Mouse (Mus musculus) embryonic fibroblast, embryonic 13.5 days (primary cell): ENCODE data around the gene Rccd1. TPM values are rescaled to one million over a fixed set of nuclear protein-coding genes. Genes with fewer than 3 reads are reported as not detected.

Experiments used
- H3K27ac ChIP-seq: 2 replicates; pipeline ENCODE4 v1.5.1; 2012; ENCODE audit warnings: low read length, control low read depth, inconsistent platforms; ENCODE audit not compliant: insufficient read depth
- H3K4me1 ChIP-seq: 2 replicates; pipeline ENCODE4 v1.6.1; 2011; ENCODE audit warnings: low read length; ENCODE audit not compliant: control insufficient read depth, insufficient read depth
- H3K4me3 ChIP-seq: 2 replicates; pipeline ENCODE4 v1.5.1; 2011; ENCODE audit warnings: mild to moderate bottlenecking, control low read depth, low read length; ENCODE audit not compliant: insufficient read depth
- CTCF ChIP-seq: IDR thresholded peaks from 2 replicates; pipeline ENCODE4 v1.5.1; 2011; ENCODE audit warnings: mild to moderate bottlenecking, control low read depth, low read length, moderate library complexity, borderline replicate concordance; ENCODE audit not compliant: insufficient read depth
- POLR2A ChIP-seq: IDR thresholded peaks from 2 replicates; pipeline ENCODE4 v1.6.1; 2011; ENCODE audit warnings: low read depth, mild to moderate bottlenecking, control low read depth, low read length, moderate library complexity
- polyA plus RNA-seq: library from polyadenylated mRNA; stranded (reverse); fragments of >200 nt; gene quantifications from 2 replicates; pipeline ENCODE4 v1.2.4, GENCODE M21; 2011; ENCODE audit warnings: low read depth; ENCODE audit not compliant: missing spikeins, insufficient read length

Rccd1 gene
- polyA plus RNA-seq, 1 experiment = 11.8 TPM

GRCm38 (mm10) chr7:80346173-80346572 lies 21.9 kb upstream of the Rccd1 start:
- TF ChIP-seq CTCF (no peak), POLR2A (no peak)
- H3K27ac ChIP-seq = no peak overlapping the region
- peaks cover 13% of the 10 kb centered on the region for H3K4me1 ChIP-seq
- H3K4me3 ChIP-seq = no peak overlapping the region

- Histone ChIP-seq H3K4me1 (peaks cover 16% of the 10 kb centered on the region), H3K27ac (no peak overlapping the region), H3K4me3 (peak overlapping the region; percentile 49)
- TF ChIP-seq POLR2A (no peak), CTCF (no peak)
These were observed 19.2 kb upstream of the Rccd1 start for GRCm38 (mm10) chr7:80343270-80344018.

- TF ChIP-seq CTCF = 0 out of 2 replicates have a peak, but pooled peaks have one; percentile 22
- peak; percentile 92 for TF ChIP-seq POLR2A
- Histone ChIP-seq H3K4me3 (peak within 1 kb of the TSS; percentile 49), H3K27ac (no peak within 1 kb of the TSS), H3K4me1 (peaks cover 14% of the 10 kb centered on the region)
These were observed 18.6 kb upstream of the Rccd1 start, which contains the start of gene Hddc3 for GRCm38 (mm10) chr7:80342858-80343257. Gene Hddc3, plus strand, starts transcription at chr7:80343104.

- H3K4me3 ChIP-seq = no peak overlapping the region
- TF ChIP-seq CTCF (no peak), POLR2A (no peak)
- H3K27ac ChIP-seq = no peak overlapping the region
- peaks cover 6% of the 10 kb centered on the region for H3K4me1 ChIP-seq
These were observed 17.5 kb upstream of the Rccd1 start for GRCm38 (mm10) chr7:80341793-80342192.

- Histone ChIP-seq H3K27ac (peak within 1 kb of the TSS; percentile 48; the same call in 1 of the 2 replicates), H3K4me3 (peak within 1 kb of the TSS; percentile 82), H3K4me1 (peaks cover 6% of the 10 kb centered on the region)
- TF ChIP-seq POLR2A (no peak), CTCF (peak; percentile 56; the same call in 1 of the 2 replicates)
These were observed 16.5 kb upstream of the Rccd1 start, which contains the start of gene Unc45a for GRCm38 (mm10) chr7:80340793-80341192. Gene Unc45a, minus strand, starts transcription at chr7:80341005.

- Histone ChIP-seq H3K4me1 (peaks cover 6% of the 10 kb centered on the region), H3K4me3 (peak overlapping the region; percentile 82), H3K27ac (peak overlapping the region; percentile 48; the same call in 1 of the 2 replicates)
- TF ChIP-seq CTCF (0 out of 2 replicates have a peak, but pooled peaks have one; percentile 13), POLR2A (peak; percentile 82)
These were observed 15.8 kb upstream of the Rccd1 start for GRCm38 (mm10) chr7:80339793-80340628.

GRCm38 (mm10) chr7:80339371-80339770 lies 15.1 kb upstream of the Rccd1 start:
- no peak for TF ChIP-seq POLR2A
- TF ChIP-seq CTCF = no peak
- peak overlapping the region; percentile 82 for H3K4me3 ChIP-seq
- H3K4me1 ChIP-seq = peaks cover 6% of the 10 kb centered on the region
- H3K27ac ChIP-seq = no peak overlapping the region

GRCm38 (mm10) chr7:80336932-80337331 lies 12.7 kb upstream of the Rccd1 start:
- Histone ChIP-seq H3K4me1 (peaks cover 6% of the 10 kb centered on the region), H3K27ac (no peak overlapping the region), H3K4me3 (no peak overlapping the region)
- no peak for TF ChIP-seq POLR2A
- TF ChIP-seq CTCF = no peak

GRCm38 (mm10) chr7:80334848-80335247 lies 10.6 kb upstream of the Rccd1 start:
- no peak for TF ChIP-seq CTCF
- H3K4me3 ChIP-seq = no peak overlapping the region
- no peak overlapping the region for H3K27ac ChIP-seq
- peaks cover 4% of the 10 kb centered on the region for H3K4me1 ChIP-seq
